Mouse (Mus musculus) gonadal fat pad, adult 2 months (tissue): ENCODE results near the gene Rgs12. TPM values are rescaled to one million over a fixed set of nuclear protein-coding genes. Genes with fewer than 3 reads are reported as not detected.

Experiments
- DNase-seq: peaks from one replicate; pipeline ENCODE4 v3.0.0-alpha.2; 2012; ENCODE audit warnings: low read depth
- polyA plus RNA-seq: library from polyadenylated mRNA; depleted of rRNA; stranded (reverse); fragments of >200 nt; gene quantifications from 2 replicates; pipeline ENCODE4 v1.2.3, GENCODE M21; 2012; rRNA removed

Gene Rgs12
- polyA plus RNA-seq: 23.1 and 25.0 TPM in 2 replicates

DNA sequence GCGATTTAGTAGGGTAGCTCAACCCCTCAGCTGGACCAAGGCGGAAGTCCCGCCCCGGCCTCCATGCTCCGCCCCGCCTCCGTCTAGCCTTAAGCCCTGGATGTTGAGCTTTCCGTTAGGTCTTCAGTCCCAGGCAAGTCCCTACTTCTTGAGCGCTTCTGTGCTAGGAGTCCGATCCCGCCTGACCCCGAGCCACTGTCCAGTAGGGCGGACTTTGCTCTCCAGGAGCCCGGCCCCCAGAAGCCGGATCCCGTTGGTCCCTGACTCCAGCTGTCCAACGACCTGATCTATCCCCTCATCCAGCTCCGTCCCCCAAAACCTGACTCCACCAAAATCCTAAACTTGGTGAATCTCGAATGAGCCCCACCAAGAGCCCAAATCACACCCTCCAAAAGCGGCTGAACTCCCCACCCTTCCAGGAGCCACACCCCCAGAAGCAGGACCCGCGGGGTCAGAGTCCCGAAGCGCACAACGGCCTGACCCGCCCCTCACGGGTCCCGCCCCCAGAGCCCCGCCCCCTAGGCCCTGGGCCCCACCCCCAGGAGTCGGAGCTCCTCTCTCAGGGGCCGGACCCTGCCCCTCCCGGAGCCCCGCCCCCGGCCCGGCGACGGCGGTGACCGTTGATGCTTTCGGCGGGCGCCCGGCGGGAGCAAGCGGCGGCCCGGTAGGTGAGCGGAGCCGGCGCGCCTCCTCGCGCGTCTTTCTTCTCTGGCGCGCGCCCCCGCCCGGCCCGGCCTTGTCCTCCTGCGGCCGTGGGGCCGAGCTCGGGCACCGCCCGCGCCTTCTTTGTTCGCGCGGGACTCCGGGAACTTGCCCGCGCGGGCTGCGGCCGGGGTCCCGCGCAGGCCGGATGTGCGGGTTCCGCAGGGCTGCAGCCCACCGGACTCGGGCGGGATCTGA lies at the start of gene Rgs12:
Rgs12 (plus strand) TSS at position 585 of the 900 bp plus-strand sequence.
- DNase-seq: no peak

DNA sequence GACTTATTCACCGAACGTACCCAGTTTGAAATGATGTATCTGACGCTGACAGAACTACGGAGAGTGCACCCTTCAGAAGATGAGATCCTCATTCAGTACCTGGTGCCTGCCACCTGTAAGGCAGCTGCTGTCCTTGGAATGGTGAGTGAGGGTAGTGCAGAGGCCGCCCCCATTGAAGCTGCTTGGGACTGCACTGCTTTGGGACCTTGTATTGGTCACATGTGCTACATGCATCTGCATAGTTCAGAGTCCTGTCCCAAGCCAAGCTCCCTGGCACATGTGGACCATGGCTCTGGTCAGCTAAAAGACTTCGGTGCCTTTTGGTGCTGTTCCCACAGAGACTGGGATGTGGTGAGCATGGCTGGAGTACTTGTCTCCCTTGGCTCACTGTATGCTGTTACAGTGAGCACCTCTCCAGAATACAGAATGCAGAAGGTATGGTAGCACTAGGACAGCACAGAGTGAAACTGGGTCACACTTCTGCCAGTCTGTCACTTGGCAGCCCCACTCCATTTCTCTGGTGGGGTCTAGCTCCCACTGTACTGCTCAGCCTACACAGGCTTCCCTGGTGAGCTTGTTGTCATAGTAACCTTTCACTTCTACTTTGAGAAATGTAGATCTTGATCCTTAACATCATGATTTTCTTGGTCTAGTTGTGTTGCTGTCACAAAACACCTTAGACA lies 49.3 kb upstream of the Rgs12 start:
- DNase-seq: no peak

DNA sequence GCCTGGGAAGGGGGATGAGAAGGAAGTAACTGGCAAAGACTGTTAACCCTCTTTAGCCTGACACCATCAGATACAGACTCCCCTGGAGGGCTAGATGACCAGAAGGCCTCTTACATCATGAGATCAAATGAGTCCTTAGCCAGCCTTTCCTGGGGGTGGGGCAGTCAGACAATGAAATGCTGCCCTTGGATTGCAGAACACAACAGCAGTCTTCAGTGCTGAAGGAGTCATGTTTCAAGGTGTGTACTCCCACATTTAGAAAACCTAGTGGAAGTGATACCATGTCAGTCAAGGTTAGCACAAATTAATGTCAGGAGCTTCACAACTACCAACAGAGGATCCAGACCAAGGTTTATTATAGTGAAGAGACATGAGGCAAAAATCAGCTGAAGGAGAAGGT lies 46.9 kb upstream of the Rgs12 start:
- no peak for DNase-seq

DNA sequence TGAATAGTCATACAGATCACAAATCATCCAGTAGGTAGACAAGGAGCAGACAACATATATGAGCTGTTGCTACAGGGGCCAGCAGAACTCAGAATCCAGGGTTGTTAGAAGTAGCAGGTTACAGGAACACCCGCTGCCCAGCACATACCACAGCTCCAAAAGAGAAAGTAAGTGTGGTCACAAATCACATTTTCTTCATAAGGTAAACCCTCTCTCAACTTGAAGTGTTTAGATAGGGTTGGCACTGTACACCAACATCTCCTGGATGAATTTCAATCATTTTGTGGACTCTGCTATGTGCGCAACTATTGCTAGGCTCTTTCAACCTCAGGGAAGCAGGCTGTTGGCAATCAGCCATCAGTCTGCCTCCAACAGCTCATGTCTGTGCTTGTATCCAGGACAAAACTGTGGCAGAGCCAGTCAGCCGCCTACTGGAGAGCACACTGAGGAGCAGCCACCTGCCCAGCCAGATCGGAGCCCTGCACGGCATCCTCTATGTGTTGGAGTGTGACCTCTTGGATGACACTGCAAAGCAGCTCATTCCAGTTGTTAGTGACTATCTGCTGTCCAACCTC lies 46.3 kb upstream of the Rgs12 start:
- peak; percentile 93 for DNase-seq

DNA sequence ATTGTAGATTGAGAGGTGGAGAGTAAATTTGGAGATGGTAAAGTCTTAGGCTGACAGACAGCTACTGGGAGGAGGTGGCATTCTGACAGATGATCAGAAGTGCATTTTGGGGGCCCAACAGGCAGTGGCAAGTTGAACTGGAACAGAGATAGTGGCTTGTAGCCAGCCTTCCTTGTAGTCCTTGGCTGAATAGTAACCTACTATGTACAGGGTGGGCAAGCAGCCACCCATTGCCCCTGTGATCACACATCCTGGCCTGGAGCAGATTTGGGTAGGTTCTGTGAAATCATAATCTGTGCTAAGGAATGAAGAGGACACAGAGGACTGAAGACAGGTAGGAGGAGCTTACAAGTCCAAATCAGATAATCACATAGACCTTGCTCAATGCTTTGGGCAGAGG lies 44.8 kb upstream of the Rgs12 start:
- DNase-seq: peak; percentile 71

DNA sequence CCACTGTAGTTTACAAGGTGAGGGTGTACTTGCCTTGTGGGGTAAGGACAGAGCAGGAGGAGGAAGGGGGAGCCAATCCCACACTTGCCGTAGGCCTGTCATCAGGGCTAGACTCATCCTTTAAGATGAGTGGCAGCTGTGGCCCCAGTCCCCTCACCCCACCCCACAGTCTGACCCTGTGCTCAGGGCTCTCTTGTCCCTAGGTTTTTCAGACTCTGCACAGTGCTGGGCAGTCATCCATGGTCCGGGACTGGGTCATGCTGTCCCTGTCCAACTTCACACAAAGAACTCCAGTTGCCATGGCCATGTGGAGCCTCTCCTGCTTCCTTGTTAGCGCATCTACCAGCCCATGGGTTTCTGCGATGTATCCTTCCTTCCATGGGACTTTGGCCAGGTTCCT lies 42.0 kb upstream of the Rgs12 start:
- no peak for DNase-seq

DNA sequence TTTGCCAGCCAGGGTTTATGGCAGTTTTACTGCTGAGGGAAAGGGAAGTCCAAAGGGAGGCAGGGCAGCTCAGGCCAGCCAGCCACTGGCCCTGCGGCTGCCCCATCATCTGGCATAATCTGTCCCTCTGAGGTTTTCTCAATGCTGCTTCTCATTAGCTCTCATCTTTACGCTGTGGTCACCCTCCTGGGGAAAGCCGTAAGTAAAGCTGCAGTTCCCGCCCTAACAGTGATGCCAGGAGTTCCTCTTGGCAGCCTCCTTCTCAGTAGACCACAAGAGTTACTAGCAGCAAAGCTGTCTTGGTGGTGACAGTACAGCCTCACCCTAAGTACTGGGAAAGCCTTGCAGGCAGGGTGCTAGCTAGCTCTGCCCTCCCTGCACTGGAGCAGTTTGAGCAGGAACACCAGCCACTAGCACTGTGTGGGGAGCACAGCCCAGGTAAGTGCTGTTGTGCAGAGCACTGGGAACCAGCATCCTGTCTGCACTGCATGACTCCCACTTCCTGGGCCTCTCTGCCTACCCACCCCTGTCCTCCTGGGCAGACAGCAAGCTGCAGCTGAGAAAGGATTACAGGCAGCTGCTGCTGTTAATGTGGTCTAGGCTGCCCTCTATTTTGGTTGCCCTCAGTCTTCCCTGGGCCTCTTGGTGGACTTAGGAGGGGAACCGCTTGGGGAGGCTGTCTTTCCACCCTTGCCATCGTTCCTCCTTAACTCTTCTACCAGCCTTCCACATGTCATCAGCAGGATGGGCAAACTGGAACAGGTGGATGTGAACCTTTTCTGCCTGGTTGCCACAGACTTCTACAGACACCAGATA lies 41.1 kb upstream of the Rgs12 start, which contains the start of gene Msantd1:
Msantd1 (plus strand) TSS at position 103 of the 816 bp plus-strand sequence.
- no peak for DNase-seq

DNA sequence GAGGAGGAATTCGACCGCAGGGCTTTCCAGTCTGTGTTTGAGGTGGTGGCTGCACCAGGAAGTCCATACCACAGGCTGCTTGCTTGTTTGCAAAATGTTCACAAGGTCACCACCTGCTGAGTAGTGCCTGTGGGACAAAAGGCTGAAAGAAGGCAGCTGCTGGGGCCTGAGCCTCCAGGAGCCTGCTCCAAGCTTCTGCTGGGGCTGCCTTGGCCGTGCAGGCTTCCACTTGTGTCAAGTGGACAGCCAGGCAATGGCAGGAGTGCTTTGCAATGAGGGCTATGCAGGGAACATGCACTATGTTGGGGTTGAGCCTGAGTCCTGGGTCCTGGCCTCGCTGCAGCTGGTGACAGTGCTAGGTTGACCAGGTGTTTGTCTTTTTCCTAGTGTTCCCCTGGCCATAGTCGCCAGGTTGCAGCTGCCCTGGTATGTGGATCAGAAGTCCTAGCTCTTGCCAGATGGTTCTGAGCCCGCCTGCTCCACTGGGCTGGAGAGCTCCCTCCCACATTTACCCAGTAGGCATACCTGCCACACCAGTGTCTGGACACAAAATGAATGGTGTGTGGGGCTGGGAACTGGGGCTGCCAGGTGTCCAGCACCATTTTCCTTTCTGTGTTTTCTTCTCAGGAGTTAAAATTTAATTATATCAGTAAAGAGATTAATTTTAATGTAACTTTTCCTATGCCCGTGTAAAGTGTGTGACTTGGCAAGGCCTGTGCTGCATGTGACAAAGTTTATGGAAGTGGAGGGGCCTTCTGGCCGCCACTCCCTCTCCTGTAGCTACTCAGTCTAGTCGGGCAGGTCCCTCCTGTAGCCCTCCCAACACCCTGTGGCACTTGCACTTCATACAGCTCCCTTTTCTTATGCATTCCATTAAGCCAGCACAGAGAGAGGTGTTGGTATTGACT lies 40.3 kb upstream of the Rgs12 start:
- DNase-seq: no peak

DNA sequence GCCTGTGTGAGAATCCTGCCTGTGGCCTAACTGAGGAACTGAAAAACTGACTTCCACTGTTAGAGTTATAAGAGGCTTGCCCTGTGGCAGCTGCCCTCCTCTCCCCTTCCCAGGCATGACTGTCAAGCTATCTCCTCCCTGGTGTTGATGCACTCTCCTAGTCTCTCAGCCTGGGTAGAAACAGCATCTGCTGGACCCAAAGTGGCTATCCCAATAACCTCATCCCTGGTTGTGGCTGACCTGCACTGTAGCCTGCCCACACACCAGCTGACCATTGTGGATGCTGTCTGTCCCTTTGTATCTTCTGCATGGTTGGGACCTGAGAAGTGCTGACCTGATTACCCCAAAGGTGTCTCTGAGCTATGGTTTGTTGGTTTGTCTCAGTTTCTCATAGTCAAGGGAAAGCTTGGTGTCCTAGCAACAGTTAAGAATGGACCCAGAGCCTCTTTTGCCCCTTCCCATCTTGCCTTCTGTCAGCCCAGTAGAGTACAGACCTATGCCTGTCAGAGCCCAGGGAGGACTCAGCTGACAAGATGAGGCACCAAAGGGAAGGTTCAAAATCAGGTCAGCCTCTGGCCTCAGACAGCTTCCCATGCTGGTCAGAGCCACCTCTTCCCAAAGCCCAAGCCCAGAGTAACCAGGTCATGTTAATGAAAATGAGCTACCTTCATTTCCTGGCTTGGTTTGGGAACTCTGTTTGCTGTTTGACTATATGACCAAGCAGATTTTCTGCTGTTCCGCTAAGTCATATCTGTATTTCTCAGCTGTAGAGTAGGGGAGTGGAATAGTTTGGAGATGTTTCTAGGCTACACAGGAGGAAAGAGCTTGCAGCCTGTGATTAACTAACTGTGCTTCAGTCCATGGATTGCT lies 39.4 kb upstream of the Rgs12 start:
- DNase-seq: no peak

DNA sequence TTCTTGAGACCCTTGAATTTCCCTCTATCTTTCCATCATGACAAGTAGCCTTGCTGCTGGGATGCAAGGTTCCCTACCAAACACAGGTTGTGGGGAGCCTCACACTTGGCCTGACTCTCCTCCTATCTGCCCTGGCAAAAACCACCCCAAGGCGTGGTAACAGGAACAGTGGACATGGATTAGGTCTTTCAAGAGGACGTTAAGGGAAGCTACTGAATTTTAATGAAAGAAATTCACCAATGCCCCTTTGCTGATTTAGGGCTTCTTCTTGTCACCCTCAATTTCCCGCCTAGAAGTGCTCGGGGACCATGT lies 38.8 kb upstream of the Rgs12 start:
- no peak for DNase-seq

DNA sequence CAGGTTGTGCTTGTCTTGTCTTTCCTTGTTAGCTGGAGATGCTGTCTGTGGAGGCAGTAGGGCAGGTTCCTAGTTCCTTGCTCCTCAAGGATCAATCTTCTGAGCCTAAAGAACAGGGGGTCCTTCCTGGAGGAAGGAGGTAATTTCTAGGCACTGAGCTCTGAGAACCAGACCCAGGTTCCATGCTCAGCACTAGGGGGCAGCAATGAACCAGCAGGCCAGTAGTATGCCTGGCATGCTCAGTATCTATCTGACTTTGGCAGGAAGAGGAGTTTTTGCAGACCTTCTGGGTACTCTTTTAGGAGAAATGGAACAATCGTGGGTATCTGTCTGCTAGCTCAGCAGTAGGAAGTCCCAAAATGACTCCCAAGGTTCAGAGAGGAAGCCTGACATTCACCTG lies 33.4 kb upstream of the Rgs12 start:
- no peak for DNase-seq

DNA sequence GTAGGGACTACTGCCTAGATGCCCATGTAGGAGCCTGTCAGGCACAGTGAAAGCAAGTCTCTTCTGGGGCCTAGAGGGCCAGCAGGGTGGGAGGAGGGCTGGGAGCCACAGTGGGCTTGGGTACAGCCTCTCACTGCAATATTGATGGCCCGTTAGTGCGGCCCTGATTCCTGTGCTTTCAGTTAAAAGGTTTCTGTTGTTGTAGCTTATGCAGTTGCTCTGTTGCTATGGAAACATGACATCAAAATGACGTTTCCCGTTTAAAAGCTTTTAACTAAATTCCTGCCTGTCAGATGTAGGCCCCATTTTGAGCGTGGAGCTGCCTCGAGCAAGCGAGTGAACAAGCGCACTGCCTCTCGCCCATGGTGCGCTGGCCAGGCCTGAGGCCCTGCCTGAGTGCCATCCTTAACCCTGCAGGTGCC lies 32.0 kb upstream of the Rgs12 start:
- no peak for DNase-seq

DNA sequence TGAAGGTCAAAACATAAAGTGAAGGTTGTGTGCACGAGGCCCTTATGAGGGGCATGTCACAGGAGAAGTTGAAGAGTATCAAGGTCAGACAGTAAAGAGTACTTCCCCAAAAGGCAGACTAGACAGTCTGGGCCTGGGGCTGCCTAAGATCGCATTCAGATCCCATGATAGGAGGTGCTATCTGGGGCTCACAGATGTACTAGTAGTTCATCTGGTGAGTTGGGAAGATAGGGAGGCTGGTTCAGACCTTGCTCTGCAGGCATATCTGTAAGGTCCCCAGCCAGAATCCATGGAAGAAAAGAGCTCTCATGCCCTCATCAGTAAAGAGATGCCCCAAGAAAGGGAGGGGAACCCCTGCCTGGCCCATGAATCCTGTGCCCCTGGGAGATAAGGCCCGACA lies 30.5 kb upstream of the Rgs12 start:
- DNase-seq: no peak

DNA sequence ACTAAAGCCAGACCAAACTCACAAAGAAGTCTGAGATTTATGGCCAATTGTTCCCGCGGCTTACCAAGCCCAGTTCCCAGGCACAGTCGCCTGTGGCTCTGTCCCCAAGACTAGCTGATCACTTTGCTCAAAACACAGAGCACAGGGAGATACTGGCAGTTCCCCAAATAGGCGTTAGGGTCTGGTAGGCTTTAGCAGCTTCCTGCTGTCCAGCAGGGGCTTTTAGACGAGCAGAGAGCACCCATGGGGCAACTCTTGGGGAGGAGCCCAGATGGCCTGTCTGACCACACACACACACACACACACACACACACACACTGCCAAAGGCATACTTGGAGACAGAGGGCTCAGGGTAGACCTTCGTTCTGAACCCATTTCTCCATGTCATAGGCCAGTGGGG lies 26.7 kb upstream of the Rgs12 start:
- DNase-seq: no peak

DNA sequence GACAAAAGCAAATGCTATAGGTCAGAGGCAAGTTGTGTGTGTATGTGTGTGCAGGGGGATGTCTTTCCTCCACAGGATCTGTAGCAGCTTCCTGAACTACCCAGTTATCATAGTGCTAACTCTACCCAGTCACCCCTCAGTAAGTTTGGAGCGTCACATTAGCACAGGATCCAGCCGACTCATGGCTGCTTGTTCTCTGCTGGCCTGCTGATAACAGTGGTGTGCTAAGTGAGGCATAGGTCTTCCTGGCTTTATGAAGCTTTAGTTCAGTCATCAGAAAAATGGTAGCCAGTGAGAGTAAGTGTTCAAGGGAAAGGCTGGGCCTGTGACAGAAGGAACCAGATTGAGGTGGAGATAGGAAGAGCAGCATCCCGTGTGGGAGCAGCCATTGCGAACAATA lies 25.3 kb upstream of the Rgs12 start:
- DNase-seq: no peak

DNA sequence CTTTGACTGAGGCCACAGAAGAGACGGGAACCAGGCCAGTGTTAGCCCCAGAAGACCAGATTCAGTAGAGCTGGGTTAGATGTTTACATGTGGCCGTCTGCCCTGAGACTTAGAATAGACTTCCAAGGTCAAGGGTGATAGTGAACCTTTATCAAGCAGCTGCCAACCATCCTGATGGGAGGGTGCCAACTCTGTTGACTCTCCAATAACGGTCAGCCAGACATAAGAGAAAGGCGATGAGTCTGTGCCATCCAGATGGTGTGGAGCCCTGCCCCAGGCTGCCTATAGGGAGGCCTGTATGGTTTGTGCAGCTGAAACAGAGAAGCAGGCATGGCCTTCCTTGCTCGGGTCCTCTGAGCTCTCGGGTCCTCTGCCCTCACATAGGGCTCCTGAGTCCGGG lies 24.7 kb upstream of the Rgs12 start:
- DNase-seq: no peak

DNA sequence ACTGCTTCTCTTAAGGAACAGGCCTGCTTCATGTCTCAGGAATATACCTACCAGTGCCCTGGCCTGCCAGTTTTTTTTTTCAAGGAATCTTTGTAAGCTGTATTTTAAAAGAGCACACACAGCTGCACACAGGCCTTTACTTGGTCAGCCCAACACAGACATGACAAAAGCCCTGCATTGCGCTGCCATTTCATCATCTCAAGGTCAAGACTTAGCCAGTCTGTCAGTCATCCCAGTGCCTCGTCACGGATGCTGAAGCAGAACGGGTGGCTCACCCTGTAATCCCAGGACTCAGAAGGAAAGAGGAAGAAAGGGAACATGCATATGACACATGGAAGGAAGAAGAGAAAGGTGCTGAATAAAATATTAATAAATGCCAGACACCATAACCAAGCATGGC lies 21.6 kb upstream of the Rgs12 start:
- no peak for DNase-seq

DNA sequence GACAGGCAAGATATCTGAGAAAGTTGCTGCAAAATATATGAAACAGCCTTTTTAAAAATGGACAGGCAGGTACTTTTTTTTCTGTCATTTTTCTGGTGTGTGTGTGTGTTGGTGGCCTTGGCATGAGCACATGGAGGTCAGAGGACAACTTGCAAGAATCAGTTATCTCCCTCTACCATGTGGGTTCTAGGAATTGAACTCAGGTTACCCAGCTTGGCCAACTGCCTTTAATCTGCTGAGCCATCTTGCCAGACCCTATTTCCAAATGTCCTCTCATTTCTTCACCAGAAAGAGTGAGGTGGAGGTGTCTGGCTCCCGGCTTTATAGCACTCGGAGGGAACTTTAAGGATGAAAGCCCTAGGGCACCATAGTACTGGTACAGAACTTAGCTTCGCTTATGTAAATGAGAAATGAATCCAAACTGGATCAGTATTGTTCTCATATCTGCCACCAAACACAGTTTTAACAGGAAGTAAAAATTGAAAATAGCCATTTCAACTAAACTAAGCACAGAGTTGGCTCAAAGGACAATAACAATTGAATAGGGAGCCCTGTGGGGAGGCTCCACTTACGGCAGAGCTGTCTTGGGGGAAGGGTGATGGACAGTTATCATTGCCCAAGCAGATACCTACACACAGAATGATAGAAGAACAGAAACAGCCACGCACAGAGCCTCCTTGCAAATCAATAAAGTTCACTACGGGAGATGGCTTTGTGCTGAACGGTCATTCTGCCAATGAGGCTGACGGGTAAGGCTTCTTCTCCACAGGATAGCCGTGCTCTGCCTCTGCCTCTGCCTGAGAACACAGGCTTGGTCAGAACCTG lies 18.9 kb upstream of the Rgs12 start:
- DNase-seq: no peak

DNA sequence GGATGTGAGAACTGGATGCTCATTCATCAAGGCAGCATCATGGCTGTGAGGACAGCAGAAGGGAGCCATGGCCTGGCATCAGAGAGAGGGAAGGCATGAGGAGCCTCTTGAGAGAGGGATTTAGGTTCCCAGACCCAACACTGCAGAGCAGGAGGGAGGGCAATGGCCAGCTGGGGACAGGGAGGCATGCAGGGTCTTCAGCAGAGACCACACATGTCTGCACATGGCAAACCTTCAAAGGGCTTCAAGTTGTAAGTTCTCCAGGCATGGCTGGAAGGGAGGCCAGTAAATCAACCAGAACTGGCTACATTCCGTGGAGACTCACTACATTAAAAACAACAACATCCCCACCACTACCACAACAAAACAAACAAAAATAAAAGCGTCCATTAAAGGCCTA lies 18.2 kb upstream of the Rgs12 start:
- DNase-seq: no peak
